Mouse (Mus musculus) midbrain, embryonic 10.5 days (tissue): ENCODE measurements around the gene Rps26. TPM values are rescaled to one million over a fixed set of nuclear protein-coding genes. Genes with fewer than 3 reads are reported as not detected.

ENCODE experiments used
- microRNA-seq: library from miRNA; unstranded; fragments of <30 nt; microRNA quantifications from one replicate; pipeline ENCODE4, GENCODE M21; 2017
- polyA plus RNA-seq: library from polyadenylated mRNA; unstranded; fragments of >200 nt; fragmentation: Nextera tagmentation; extraction: Ambion mirVana; gene quantifications from 2 replicates; pipeline ENCODE4 v1.2.1, GENCODE M21; 2016

The Rps26 gene
- polyA plus RNA-seq, 1 experiment from 2014 or later = 529 TPM

Small RNAs within 50 kb of the gene (microRNA-seq; reads per million reads assigned to microRNA genes)
- not detected for gene Mir6917

Other genes starting within 250 kb of the Rps26 start
- gene Ankrd52, start 249.6 kb downstream of the Rps26 start, polyA plus RNA-seq = 9.0 and 9.2 TPM in 2 replicates
- 0.06 and 0.19 TPM in 2 replicates for gene Slc39a5, start 225.5 kb downstream of the Rps26 start, polyA plus RNA-seq
- gene Nabp2, start 215.3 kb downstream of the Rps26 start, polyA plus RNA-seq = 149 and 151 TPM in 2 replicates
- 42.0 and 49.2 TPM in 2 replicates for gene Rnf41, start 215.1 kb downstream of the Rps26 start, polyA plus RNA-seq
- gene Smarcc2, start 167.5 kb downstream of the Rps26 start, polyA plus RNA-seq = 75.2 and 110 TPM in 2 replicates
- 833 and 890 TPM in 2 replicates for gene Myl6, start 132.6 kb downstream of the Rps26 start, polyA plus RNA-seq
- gene Myl6b, start 128.1 kb downstream of the Rps26 start, polyA plus RNA-seq = 1.8 and 2.9 TPM in 2 replicates
- 17.2 and 23.6 TPM in 2 replicates for gene Esyt1, start 100.9 kb downstream of the Rps26 start, polyA plus RNA-seq
- 15.4 and 19.5 TPM in 2 replicates for gene Zc3h10, start 79.0 kb downstream of the Rps26 start, polyA plus RNA-seq
- 2,872 and 3,266 TPM in 2 replicates for gene Rpl41, start 77.4 kb downstream of the Rps26 start, polyA plus RNA-seq
- gene Pa2g4, start 60.8 kb downstream of the Rps26 start, polyA plus RNA-seq = 231 and 262 TPM in 2 replicates
- 0.72 and 1.4 TPM in 2 replicates for gene Erbb3, start 37.1 kb downstream of the Rps26 start, polyA plus RNA-seq
- gene Ikzf4, start 19.2 kb upstream of the Rps26 start, polyA plus RNA-seq = 2.8 and 3.6 TPM in 2 replicates
- gene Suox, start 47.3 kb upstream of the Rps26 start, polyA plus RNA-seq = 13.9 and 14.9 TPM in 2 replicates
- 73.3 and 86.3 TPM in 2 replicates for gene Rab5b, start 69.5 kb upstream of the Rps26 start, polyA plus RNA-seq
- gene Pmel, start 77.4 kb upstream of the Rps26 start, polyA plus RNA-seq = 3.9 and 6.7 TPM in 2 replicates
- 107 and 110 TPM in 2 replicates for gene Cdk2, start 78.3 kb upstream of the Rps26 start, polyA plus RNA-seq
- 3.7 and 4.7 TPM in 2 replicates for gene Dgka, start 118.1 kb upstream of the Rps26 start, polyA plus RNA-seq
- gene Pym1, start 121.1 kb upstream of the Rps26 start, polyA plus RNA-seq = 56.6 and 59.1 TPM in 2 replicates
- 0.44 and 0.66 TPM in 2 replicates for gene Mmp19, start 164.2 kb upstream of the Rps26 start, polyA plus RNA-seq
- 50.7 and 57.8 TPM in 2 replicates for gene Dnajc14, start 177.3 kb upstream of the Rps26 start, polyA plus RNA-seq
- gene Tmem198b, start 177.6 kb upstream of the Rps26 start, polyA plus RNA-seq = 22.1 and 24.3 TPM in 2 replicates
- gene Sarnp, start 190.6 kb upstream of the Rps26 start, polyA plus RNA-seq = 260 and 264 TPM in 2 replicates
- 82.0 and 100 TPM in 2 replicates for gene Ormdl2, start 194.9 kb upstream of the Rps26 start, polyA plus RNA-seq